Mouse (Mus musculus) common myeloid progenitor, adult 5-6 weeks (primary cell): Measurements from ENCODE around the gene Phf21a. TPM values are rescaled to one million over a fixed set of nuclear protein-coding genes. Genes with fewer than 3 reads are reported as not detected.

Experiments used
- total RNA-seq: library from RNA; stranded (forward); fragments of 200-1000, 187-1606 nt; gene quantifications from 2 replicates; pipeline ENCODE4 v1.2.3, GENCODE M21; 2017

Phf21a gene
- total RNA-seq, 1 experiment from 2014 or later: 40.4 TPM

Other genes starting within 250 kb of the Phf21a start
- gene Chrm4, start 165.9 kb upstream of the Phf21a start, total RNA-seq: 0.96 TPM in 1 of 2 replicates, not detected in the other
- 0.44 TPM in 1 of 2 replicates, not detected in the other for gene Mdk, start 160.8 kb upstream of the Phf21a start, total RNA-seq
- gene Gm9821, start 147.4 kb upstream of the Phf21a start, total RNA-seq: 0.49 and 1.5 TPM in 2 replicates
- 102 and 117 TPM in 2 replicates for gene Dgkz, start 117.3 kb upstream of the Phf21a start, total RNA-seq
- gene Creb3l1, start 68.6 kb upstream of the Phf21a start, total RNA-seq: 0.78 TPM in 1 of 2 replicates, not detected in the other